Mouse (Mus musculus) megakaryocyte-erythroid progenitor cell, adult 5-6 weeks (primary cell): ENCODE measurements around the gene Lrrc23. TPM values are rescaled to one million over a fixed set of nuclear protein-coding genes. Genes with fewer than 3 reads are reported as not detected.
"Not testable (repeated sequence)": the region's sequence is repeated elsewhere in the genome, so short reads cannot be mapped to it uniquely, and the experiment has no call there.

Source experiments
- ATAC-seq: replicated peaks from 2 replicates; pipeline ENCODE4 v1.8.0; 2016; ENCODE audit warnings: mild to moderate bottlenecking, inconsistent platforms; ENCODE audit not compliant: severe bottlenecking, poor library complexity, low FRiP score, low TSS enrichment
- total RNA-seq, 2 experiments: library from RNA; stranded (forward) in 1 of 2; stranded (reverse) in 1 of 2; fragments of 200-1000, 215-1000 nt in 1 of 2; fragments of >200 nt in 1 of 2; fragmentation: Nextera tagmentation in 1 of 2; gene quantifications; 2 replicates each; pipeline ENCODE4 v1.2.3; 2014 to 2017

Gene Lrrc23
- 0.77 TPM in 1 of 2 replicates, not detected in the other for total RNA-seq (2014; fragmentation: Nextera tagmentation)
- 6.7 TPM in 1 of 2 replicates, not detected in the other for total RNA-seq (2017)

DNA sequence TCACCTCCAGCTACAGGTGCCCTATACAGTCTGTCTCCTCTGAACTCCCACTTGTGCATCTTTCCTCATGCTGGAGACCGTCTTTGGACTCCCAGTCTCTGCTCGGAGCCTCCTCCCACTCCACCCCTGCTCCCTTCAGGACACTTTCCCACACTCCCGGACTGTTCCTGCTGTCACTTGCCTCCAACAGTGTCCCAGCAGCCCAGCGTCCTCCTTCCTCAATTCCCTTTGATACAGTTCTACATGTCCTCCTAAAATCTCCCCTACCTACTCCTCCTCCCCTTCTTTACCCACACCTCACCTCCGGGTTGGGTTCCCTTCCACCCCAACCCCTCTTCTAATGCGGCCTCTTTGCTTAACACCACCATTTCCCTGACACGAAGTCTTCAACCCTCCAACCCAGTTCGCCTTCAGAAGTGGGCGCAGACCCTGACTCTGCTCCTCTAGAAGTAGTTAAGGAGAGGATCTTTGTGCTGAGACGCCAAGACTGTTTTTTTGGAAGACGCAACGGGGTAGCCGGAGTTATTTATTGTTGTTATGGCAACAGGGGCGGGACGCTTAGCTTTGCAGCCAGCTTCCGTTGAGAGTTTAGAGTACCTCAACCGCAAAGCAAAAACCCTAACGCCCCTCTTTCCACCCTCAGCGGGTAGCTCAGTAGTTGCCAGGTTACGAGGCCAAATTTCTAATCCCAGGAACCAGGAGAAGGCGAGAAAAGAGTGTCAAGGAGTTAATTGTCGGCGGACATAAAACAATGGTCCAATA, at the start of gene Lrrc23:
Gene Lrrc23 (minus strand): TSS at position 506 of the 762 bp plus-strand sequence.
- ATAC-seq: peak; percentile 73

DNA sequence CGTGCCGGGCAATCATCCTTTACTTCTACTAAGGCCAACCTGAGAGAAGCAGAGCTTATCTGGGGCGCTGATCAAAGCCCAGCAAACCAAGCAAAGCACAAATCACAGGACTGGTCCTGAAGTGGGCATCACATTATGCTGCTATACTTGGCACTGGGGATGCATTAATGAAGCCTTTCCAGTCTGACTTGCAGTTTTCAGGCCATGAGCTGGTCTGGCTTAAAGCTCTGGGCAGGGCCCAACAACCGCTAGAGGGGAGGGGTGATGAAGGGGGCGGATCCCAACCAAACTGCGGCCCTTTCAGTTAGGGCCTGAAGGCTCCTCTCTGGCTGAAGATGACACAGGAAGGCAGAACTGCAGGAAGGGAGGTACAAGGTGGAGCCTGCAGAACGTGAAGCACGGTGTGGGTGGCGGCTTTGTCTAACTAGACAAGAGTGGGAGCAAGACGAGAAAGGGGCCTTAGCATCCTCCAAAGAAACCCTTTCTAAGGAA, 48.6 kb upstream of the Lrrc23 start:
- ATAC-seq: peak; percentile 34

DNA sequence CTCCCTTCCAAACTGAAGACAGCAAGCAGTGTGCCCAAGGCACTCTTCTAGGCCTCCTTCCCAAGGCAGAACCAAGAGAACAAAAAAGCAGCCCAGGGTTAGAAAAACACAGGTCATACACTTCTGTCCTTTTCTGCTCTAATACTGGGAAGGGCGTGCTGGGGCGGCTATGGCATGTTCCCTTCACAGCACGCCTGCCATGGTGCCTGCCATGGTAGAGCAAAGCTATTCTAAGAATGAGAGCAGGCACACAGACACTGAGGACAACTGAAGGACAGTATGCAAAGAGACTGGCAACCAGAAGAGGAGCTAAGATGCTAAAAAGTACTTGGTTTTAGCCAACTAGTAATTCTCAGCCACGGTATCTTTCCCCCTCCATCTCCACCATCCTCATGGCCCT, 42.5 kb upstream of the Lrrc23 start:
- ATAC-seq: no peak

DNA sequence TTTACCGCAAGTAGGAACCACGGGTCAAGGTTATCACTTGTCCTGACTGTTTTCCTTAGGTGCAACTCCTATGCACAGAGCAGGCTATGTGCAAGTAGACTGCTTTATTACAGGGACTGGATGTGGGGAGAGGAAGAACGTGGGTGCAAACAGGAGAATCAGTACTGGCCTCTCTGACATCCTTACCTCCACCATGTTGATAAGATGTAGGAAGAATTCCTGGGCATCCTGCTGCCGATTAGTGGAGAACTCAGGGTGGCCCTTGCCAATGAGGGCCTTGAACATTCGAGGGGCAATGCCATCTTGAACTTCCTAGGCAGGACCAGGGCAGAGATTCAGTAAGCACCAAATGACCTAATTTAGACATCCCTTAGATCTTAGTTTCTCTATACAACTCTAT, 41.4 kb upstream of the Lrrc23 start:
- no peak for ATAC-seq

DNA sequence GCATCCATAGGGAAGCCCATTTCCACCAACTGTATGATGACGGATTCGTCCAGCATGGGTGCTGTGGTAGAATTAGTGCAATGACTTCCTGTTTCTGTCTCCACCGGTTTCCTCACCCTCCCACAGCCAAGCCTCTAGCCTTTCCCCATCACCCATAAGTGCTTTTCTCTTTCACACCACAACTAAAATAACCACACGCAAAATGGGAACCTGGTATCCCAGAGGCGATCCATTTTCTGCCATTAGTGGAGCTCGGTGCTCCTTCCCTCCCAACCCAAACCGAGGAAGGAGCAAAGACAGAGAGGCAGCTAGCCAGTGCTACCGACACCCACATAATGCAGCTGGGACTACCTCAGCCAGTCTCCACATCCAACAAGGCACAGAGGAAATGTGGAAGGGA, 38.4 kb upstream of the Lrrc23 start:
- ATAC-seq: no peak

DNA sequence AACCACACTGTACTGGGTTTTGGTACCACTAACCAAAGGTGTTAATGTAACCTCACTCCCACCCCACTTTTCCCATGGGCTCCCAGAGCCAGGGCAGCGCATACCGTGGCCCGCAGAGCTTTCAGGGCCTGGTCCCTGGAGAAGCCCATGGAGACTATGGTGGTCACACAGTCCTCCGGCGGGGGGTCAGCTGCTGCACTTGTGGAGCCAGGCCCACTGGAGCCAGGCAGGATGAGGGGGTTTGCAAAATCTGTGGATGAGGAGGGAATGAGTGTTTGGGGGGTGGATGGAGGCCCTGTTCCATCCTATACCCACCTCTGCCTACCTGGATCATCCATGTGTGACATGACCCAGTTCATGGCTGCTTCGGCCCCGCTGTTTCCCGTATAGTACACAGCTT, 38.0 kb upstream of the Lrrc23 start:
- ATAC-seq: no peak

DNA sequence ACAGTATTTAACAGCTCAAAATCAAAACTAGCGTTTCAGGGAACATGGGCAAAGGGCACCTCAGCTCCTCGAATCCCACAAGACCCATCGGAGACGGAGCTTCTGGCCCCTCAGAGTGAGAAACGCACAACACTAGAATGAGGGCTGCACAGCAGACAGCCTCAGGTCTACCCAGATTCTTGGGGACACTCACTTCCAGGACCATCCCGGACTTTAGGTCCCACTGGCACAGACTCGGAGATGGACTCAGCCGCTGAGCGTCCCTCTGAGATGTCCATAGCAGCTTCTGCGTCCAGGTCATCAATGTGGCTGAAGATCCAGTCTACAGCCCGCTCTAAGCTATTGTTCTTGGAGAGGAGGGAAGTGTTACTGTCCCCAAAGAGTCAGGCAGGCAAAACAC, 37.6 kb upstream of the Lrrc23 start:
- no peak for ATAC-seq

DNA sequence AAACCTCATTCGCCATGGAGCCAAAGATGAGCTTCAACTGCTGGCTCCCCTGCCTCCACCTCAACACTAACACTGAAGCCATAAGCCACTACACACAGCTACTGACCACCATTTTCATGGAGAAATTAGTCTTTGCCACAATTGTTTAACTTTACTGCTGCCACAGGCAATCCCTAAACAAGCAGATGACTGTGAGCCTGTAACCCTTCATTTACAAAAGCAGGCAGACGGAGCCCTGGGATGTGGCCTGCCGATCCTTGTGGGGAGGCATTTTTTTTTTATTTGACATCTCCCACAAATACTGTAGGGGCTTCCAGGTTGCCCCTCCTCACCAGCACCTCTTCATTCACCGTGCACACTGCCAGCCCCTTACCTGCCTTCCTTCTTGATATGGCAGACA, 37.1 kb upstream of the Lrrc23 start:
- ATAC-seq: no peak

DNA sequence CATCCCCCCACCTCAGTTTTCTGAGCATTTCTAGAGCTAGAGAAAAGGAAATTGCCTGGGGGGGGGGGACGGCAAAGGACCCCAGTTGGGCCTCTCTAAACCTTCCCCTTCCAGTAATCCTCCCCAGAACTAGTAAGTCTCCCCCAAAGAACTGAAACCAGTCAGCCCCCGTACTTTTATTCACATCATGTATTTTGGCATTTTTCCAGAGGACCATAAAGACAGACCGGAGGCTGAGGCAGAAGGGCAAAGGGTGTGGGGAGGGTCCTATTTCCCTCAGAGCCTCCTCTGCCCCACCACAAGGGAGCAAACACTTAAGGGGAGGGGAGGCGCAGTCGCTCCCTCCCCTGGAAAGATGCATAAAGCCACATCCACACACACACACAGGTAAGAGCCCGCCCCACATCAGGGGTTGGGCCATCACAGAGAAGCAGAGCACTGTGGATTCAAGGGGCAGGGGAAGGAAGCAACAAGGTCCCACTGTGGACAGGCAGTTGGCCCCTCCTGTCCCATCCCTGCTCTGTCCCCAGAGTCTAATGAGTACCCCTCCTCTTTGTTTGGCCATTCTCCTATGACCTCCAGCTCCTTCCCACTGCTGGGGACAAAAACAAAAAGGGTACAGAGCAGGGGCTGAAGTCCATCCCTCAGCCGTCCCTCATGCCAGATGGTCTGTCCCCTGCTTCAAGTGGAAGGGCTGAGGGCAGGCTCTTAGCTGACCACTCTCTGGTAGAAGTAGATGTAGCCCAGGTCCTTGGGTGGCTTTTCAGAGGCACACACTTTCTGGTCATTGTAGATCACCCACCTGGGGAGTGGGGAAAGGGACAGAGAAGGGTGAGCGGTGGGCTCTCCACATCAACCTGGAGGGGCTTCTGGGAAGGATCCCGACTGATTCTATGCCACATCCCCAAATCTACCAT, 35.6 kb upstream of the Lrrc23 start:
- ATAC-seq: no peak

DNA sequence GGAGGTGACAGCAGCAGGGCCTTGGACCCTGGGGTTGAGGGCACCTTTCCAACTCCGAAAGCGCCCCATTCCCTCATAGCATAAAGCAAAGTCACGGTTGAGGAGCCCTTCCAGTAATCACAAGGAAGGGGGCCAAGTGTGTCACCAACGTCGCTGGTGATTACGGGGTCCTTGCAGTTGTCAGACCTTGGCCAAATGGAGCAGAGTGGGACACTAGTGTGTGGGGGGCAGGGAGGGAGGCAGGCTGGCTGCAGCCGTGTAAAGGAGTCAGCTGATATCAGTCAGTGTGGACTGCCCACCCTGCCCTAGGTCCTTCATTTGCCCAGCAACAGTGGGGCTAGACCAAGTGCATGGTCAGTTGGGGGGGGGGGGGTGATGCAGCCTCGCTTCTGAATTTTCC, 34.9 kb upstream of the Lrrc23 start:
- ATAC-seq: peak; percentile 20

DNA sequence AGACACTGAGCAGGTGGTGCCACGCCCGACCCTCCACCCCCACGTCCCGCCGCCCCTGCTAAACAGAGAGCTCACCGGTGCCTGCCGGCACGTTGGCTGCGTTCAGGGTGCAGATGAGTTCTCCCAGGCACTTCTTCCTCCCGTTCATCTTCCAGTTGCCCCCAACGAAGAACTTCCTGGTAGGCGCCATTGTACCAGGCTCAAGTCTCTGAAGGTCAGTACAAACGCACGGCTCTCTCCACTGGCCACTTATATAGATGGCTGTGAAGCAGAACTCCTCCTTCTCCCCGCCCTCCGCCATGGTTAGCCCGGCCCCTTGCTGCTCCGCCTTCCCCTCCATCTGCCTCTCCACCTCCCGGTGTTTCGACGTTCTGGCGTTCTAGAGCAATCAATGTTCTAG, 34.4 kb upstream of the Lrrc23 start, which contains the start of gene Tpi1:
Gene Tpi1 (minus strand): TSS at position 364 of the 400 bp plus-strand sequence.
- peak; percentile 85 for ATAC-seq

DNA sequence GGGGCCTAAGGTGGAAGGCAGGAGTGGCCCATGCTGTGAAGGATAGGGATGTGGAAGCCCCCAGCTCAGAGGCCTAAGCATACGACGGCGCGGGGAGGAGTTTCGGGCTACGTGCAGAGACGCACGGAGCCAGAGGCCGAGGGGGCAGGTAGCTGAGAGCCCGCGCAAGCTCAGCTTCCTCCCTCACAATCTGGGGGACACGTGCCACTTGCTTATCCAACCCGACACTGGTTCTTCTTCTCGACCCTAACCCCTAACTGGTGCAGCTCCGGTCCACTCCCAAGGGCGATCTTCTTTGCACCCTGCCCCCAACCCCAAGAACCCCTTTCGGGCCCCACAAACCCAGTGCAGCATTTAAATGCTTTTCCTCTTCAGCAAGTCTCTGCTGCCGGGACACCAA, 34.0 kb upstream of the Lrrc23 start:
- peak; percentile 42 for ATAC-seq

DNA sequence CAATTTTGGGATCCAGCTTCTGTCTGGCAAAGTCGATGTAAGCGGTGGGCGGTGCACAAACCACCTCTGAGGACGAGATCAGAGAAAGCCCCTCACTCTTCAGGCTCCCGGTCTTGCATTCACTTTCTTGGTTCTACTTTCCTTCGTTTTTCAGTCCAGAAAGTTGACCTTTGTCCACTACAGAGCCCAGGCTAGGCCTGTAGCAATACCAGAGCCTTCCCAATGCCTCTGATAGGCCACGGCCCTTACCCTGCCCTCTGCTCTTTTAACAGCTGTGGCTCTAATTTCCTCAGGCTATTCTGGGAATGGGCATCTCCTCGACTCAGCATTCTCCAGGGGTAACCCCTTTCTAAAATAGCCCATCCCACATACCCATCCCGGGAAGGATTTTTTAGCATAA, 33.3 kb upstream of the Lrrc23 start:
- ATAC-seq: no peak

DNA sequence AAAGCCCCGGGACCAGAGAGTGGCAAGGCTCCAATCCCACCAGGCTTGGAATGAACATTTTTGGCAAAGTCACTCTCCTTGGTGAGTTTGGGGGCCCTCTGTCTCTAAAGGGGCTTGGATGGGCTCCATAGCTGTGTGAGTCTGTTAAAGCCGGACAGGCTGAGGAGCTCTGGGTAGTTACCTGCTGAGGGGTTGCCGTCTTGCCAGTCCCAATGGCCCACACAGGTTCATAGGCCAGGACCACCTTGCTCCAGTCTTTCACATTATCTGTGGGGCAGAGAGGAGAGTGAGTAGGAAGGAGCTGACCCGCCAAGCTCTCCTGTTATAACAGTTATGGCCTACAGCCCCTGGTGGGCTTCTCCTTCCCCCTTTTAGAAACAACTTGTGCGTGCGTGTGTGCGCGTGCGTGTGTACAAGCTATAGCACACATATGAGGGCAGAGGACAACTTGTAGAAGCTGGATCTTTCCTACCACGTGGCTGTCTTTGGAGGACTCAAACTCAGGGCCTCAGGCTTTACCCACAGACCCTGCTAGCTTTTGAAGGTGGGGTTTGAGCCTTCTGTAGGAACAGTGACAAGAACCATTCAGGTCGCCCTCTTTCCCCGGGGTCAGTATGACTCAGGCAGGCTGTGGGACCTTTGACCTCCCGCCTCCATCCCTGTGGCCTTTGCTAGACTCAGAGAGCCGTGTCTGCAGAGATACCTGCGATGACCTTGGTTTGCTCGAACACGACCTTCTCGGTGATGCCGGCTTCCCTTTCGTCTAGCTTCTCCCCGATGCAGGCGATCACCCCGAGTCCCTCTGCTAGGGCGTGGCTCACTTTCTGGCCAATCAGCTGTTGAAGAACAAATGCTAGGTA, 32.4 kb upstream of the Lrrc23 start:
- ATAC-seq: no peak

DNA sequence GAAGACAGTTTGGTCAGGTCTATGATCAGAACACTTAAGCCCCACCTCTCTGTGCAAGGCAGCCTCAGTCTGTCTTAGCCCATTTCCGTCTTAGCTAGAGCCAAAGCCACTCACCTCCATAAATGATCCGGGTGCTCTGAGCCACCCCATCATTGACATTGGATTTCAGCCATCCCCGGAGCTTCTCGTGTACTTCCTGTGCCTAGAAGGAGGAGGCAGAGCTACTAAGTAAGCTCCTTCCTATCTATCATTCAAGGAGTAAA, 31.8 kb upstream of the Lrrc23 start:
- ATAC-seq: no peak

DNA sequence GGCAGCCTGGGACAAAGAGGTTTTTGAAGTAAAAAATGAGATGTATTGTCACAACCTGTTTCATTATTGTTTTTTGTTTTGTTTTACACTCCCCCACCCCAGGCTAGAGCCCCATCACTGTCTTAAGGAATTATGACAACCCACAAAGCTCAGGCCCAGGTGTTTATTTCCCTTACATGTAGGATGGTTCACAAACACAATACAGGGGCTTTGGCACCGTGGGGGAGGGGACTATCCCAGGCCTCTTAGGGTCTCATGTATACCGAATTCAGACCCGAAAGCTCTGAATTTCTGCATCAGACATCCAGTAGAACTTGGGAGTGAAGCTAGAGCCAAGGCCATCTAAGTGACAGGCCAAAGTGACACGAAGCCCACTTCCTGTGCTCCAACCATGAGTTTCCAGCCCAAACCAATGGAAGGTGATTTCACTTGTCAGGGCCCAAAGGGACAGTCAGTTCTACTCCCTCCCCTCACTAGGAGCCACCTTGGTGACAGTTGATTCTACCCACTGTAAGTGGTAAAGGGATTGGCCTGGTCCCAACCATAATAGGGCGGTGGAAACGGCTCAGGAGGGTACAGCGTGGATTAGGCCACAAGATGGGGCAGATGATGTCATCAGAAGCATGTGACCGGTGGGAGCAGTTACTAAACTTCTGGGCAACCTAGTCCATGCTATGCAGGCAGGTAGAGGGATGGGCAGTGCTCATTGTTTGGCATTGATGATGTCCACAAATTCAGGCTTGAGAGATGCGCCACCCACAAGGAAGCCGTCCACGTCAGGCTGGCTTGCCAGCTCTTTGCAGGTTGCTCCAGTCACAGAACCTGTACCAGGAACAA, 31.3 kb upstream of the Lrrc23 start:
- not testable (repeated sequence) for ATAC-seq

DNA sequence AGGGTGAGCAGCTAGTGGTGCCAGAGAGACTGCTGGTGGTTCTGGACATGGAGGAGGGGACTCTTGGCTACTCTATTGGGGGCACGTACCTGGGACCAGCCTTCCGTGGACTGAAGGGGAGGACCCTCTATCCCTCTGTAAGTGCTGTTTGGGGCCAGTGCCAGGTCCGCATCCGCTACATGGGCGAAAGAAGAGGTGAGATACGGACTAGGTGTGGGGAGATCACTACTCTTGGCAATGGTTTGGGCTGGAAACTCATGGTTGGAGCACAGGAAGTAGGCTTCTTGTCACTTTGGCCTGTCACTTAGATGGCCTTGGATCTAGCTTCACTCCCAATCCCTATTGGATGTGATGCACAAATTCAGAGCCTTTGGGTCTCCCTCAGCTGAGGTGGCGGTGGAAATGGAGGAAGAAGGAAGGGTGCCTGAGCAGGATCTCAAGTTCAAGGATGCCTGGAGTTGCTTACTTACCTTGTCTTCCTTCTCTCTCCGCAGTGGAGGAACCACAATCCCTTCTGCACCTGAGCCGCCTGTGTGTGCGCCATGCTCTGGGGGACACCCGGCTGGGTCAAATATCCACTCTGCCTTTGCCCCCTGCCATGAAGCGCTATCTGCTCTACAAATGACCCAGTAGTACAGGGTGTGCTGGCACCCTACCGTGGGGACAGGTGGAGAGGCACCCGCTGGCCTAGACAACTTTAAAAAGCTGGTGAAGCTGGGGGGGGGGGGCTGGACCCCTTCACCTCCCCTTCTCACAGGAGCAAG, 30.4 kb upstream of the Lrrc23 start:
- no peak for ATAC-seq
